Mouse (Mus musculus): ENCODE data around the gene Nos1ap. TPM values are rescaled to one million over a fixed set of nuclear protein-coding genes. Genes with fewer than 3 reads are reported as not detected.
A peak's percentile ranks its signal among the peaks of the same experiment; 100 is the strongest.

Gene Nos1ap
- polyA plus RNA-seq, 1 experiment from 2014 or later = 6.0 TPM

GRCm38 (mm10) chr1:170554939-170555293 lies 34.7 kb downstream of the Nos1ap start:
- DNase-seq (peak; percentile 67), ATAC-seq (peak; percentile 68)
- Histone ChIP-seq H3K9me3 (ENCODE audit: low read length) (no peaks in the 10 kb centered on the region), H3K4me3 (ENCODE audit: low read depth, low read length) (no peak overlapping the region), H3K27me3 (ENCODE audit: insufficient read depth, low read length) (no peaks in the 10 kb centered on the region), H3K27ac (ENCODE audit: low read depth) (no peak overlapping the region; the same call in 1 of the 2 replicates), H3K36me3 (replicated peaks; ENCODE audit: insufficient read depth, low read length) (no peaks in the 10 kb centered on the region), H3K4me2 (ENCODE audit: low read depth, low read length) (no peak overlapping the region), H3K9ac (replicated peaks) (no peak overlapping the region), H3K4me1 (ENCODE audit: insufficient read depth) (peaks cover 15% of the 10 kb centered on the region)
- TF ChIP-seq EP300 (IDR thresholded peaks at IDR 0.05; ENCODE audit: low read depth) (no peak), CTCF (IDR thresholded peaks at IDR 0.05; ENCODE audit: low read depth) (no peak)
- whole genome bisulfite sequencing (ENCODE audit: insufficient replicate concordance) = 27% methylated on average over 3 of the region's 3 CpGs

- Histone ChIP-seq H3K36me3 (replicated peaks; ENCODE audit: insufficient read depth, low read length) (no peaks in the 10 kb centered on the region), H3K27ac (ENCODE audit: low read depth) (no peak overlapping the region; the same call in 1 of the 2 replicates), H3K4me2 (ENCODE audit: low read depth, low read length) (no peak overlapping the region), H3K9ac (replicated peaks) (no peak overlapping the region), H3K27me3 (ENCODE audit: insufficient read depth, low read length) (no peaks in the 10 kb centered on the region), H3K9me3 (ENCODE audit: low read length) (no peaks in the 10 kb centered on the region), H3K4me1 (ENCODE audit: insufficient read depth) (peaks cover 15% of the 10 kb centered on the region), H3K4me3 (ENCODE audit: low read depth, low read length) (no peak overlapping the region)
- no peak for DNase-seq
- no peak for TF ChIP-seq CTCF (IDR thresholded peaks at IDR 0.05; ENCODE audit: low read depth)
- no peak for TF ChIP-seq EP300 (IDR thresholded peaks at IDR 0.05; ENCODE audit: low read depth)
- peak; percentile 72 for ATAC-seq
- 75% methylated on average over 4 of the region's 4 CpGs for WGBS (ENCODE audit: insufficient replicate concordance)
Measured at GRCm38 (mm10) chr1:170554235-170554938, 35.3 kb downstream of the Nos1ap start.

- peaks cover 15% of the 10 kb centered on the region for H3K4me1 ChIP-seq (ENCODE audit: insufficient read depth)
- no peak overlapping the region for H3K4me3 ChIP-seq (ENCODE audit: low read depth, low read length)
- WGBS (ENCODE audit: insufficient replicate concordance) = 31% methylated on average over 8 of the region's 8 CpGs
- H3K9me3 ChIP-seq (ENCODE audit: low read length) = no peaks in the 10 kb centered on the region
- TF ChIP-seq EP300 (IDR thresholded peaks at IDR 0.05; ENCODE audit: low read depth) (no peak), CTCF (IDR thresholded peaks at IDR 0.05; ENCODE audit: low read depth) (no peak)
- ATAC-seq = no peak
- no peaks in the 10 kb centered on the region for H3K36me3 ChIP-seq (replicated peaks; ENCODE audit: insufficient read depth, low read length)
- H3K27me3 ChIP-seq (ENCODE audit: insufficient read depth, low read length) = no peaks in the 10 kb centered on the region
- H3K4me2 ChIP-seq (ENCODE audit: low read depth, low read length) = no peak overlapping the region
- no peak overlapping the region for H3K9ac ChIP-seq (replicated peaks)
- DNase-seq = no peak
- no peak overlapping the region for H3K27ac ChIP-seq (ENCODE audit: low read depth)
Measured at GRCm38 (mm10) chr1:170550649-170551440, 38.8 kb downstream of the Nos1ap start.

DNA sequence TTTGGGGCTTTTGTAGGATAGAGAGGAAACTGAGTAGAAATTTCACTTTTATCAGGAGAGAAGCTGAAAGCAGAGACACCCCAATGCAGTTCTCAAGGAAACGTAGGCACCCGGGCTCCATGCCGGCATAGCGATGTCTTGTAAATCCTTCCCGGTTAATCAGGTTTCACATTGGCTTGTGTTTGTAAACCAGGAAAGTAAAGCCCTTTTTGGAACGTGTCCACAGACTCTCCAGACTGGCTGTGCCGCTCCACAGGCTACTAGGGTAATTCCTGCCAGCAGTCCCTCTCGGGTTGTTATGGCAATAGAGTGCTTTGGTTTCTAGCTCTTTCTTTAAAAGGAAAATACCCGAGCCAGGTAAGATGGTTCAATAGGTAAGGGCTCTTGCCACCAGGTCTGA lies 40.6 kb downstream of the Nos1ap start:
- H3K27me3 ChIP-seq (ENCODE audit: insufficient read depth, low read length) = no peaks in the 10 kb centered on the region
- 70% methylated on average over 9 of the region's 9 CpGs for WGBS (ENCODE audit: insufficient replicate concordance)
- H3K4me3 ChIP-seq (ENCODE audit: low read depth, low read length) = no peak overlapping the region
- H3K36me3 ChIP-seq (replicated peaks; ENCODE audit: insufficient read depth, low read length) = no peaks in the 10 kb centered on the region
- TF ChIP-seq CTCF (IDR thresholded peaks at IDR 0.05; ENCODE audit: low read depth) (no peak), EP300 (IDR thresholded peaks at IDR 0.05; ENCODE audit: low read depth) (no peak)
- H3K4me2 ChIP-seq (ENCODE audit: low read depth, low read length) = no peak overlapping the region
- no peak for DNase-seq
- no peak overlapping the region for H3K9ac ChIP-seq (replicated peaks)
- ATAC-seq = no peak
- no peak overlapping the region for H3K27ac ChIP-seq (ENCODE audit: low read depth)
- no peaks in the 10 kb centered on the region; the same call in 1 of the 2 replicates for H3K4me1 ChIP-seq (ENCODE audit: insufficient read depth)
- no peaks in the 10 kb centered on the region for H3K9me3 ChIP-seq (ENCODE audit: low read length)

- 82% methylated on average over 14 of the region's 14 CpGs for WGBS (ENCODE audit: insufficient replicate concordance)
Measured at GRCm38 (mm10) chr1:170548192-170548795, 41.4 kb downstream of the Nos1ap start.

DNA sequence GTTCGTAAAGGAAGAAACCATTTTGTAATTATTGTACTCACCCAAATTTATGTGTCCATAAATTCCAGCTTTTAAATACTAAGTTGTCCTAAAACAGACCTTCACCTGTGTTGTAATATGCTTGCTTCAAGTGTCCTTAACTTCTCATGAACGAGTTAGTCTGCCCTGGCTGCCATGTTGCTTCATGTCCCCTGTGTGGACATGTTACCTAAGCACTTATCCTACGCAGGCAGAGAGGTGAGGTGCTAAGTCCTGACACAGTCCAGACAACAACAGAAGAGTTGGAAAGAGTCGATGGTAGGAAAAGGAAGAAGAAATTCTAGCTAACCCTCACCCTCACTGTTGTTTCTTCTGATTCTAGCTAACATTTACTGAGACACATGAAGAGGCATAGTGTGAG lies 43.4 kb downstream of the Nos1ap start:
- DNase-seq = no peak
- no peaks in the 10 kb centered on the region for H3K27me3 ChIP-seq (ENCODE audit: insufficient read depth, low read length)
- no peak overlapping the region for H3K9ac ChIP-seq (replicated peaks)
- no peak overlapping the region for H3K4me3 ChIP-seq (ENCODE audit: low read depth, low read length)
- H3K27ac ChIP-seq (ENCODE audit: low read depth) = no peak overlapping the region
- no peaks in the 10 kb centered on the region for H3K36me3 ChIP-seq (replicated peaks; ENCODE audit: insufficient read depth, low read length)
- no peak for TF ChIP-seq CTCF (IDR thresholded peaks at IDR 0.05; ENCODE audit: low read depth)
- TF ChIP-seq EP300 (IDR thresholded peaks at IDR 0.05; ENCODE audit: low read depth) = no peak
- ATAC-seq = no peak
- peaks cover 3% of the 10 kb centered on the region; the same call in 1 of the 2 replicates for H3K9me3 ChIP-seq (ENCODE audit: low read length)
- no peaks in the 10 kb centered on the region for H3K4me1 ChIP-seq (ENCODE audit: insufficient read depth)
- WGBS (ENCODE audit: insufficient replicate concordance) = 67% methylated on average over 4 of the region's 4 CpGs
- H3K4me2 ChIP-seq (ENCODE audit: low read depth, low read length) = no peak overlapping the region

More at GRCm38 (mm10) chr1:170548192-170548795, 41.4 kb downstream of the Nos1ap start:
- Histone ChIP-seq H3K27me3 (ENCODE audit: insufficient read depth, low read length) (no peaks in the 10 kb centered on the region), H3K9ac (replicated peaks) (no peak overlapping the region), H3K4me1 (ENCODE audit: insufficient read depth) (no peaks in the 10 kb centered on the region), H3K4me2 (ENCODE audit: low read depth, low read length) (no peak overlapping the region), H3K36me3 (replicated peaks; ENCODE audit: insufficient read depth, low read length) (no peaks in the 10 kb centered on the region), H3K27ac (ENCODE audit: low read depth) (no peak overlapping the region), H3K9me3 (ENCODE audit: low read length) (no peaks in the 10 kb centered on the region), H3K4me3 (ENCODE audit: low read depth, low read length) (no peak overlapping the region)
- no peak for ATAC-seq
- TF ChIP-seq EP300 (IDR thresholded peaks at IDR 0.05; ENCODE audit: low read depth) (no peak), CTCF (IDR thresholded peaks at IDR 0.05; ENCODE audit: low read depth) (no peak)
- no peak for DNase-seq

Data from liver, postnatal 0 days (tissue).